Mouse (Mus musculus) heart, embryonic 13.5 days (tissue): ENCODE measurements around the gene Gp9. TPM values are rescaled to one million over a fixed set of nuclear protein-coding genes. Genes with fewer than 3 reads are reported as not detected.

ENCODE experiments used
- ATAC-seq: fragments of 200-750 bp; cut with Nextera tagmentation; 2 replicates; pipeline ENCODE4 v1.8.0; 2017; ENCODE audit warnings: moderate TSS enrichment; ENCODE audit not compliant: insufficient number of reproducible peaks, low FRiP score, low TSS enrichment; ENCODE audit errors: extremely low read depth
- H3K27ac ChIP-seq: fragments of 300-500 bp; sonication (generic); replicated peaks from 2 replicates; pipeline ENCODE4 v1.5.1; 2015; ENCODE audit warnings: moderate library complexity, mild to moderate bottlenecking, inconsistent platforms
- H3K27me3 ChIP-seq: fragments of 300-500 bp; sonication (generic); replicated peaks from 2 replicates; pipeline ENCODE4 v1.6.1; 2015; ENCODE audit warnings: mild to moderate bottlenecking, inconsistent platforms
- H3K36me3 ChIP-seq: fragments of 300-500 bp; sonication (generic); 2 replicates; pipeline ENCODE4 v1.6.1; 2015; ENCODE audit warnings: mild to moderate bottlenecking, inconsistent platforms
- H3K4me1 ChIP-seq: fragments of 300-500 bp; sonication (generic); 2 replicates; pipeline ENCODE4 v1.6.1; 2015; ENCODE audit warnings: inconsistent platforms
- H3K4me2 ChIP-seq: fragments of 300-500 bp; sonication (generic); 2 replicates; pipeline ENCODE4 v1.6.1; 2015; ENCODE audit warnings: inconsistent platforms, mild to moderate bottlenecking, moderate library complexity
- H3K4me3 ChIP-seq: fragments of 300-500 bp; sonication (generic); 2 replicates; pipeline ENCODE4 v1.5.1; 2015; ENCODE audit warnings: moderate library complexity, mild to moderate bottlenecking, inconsistent platforms
- H3K9ac ChIP-seq: fragments of 300-500 bp; sonication (generic); 2 replicates; pipeline ENCODE4 v1.6.1; 2015; ENCODE audit warnings: inconsistent platforms, mild to moderate bottlenecking, moderate library complexity
- H3K9me3 ChIP-seq: fragments of 300-500 bp; sonication (generic); 2 replicates; pipeline ENCODE4 v1.6.1; 2016; ENCODE audit warnings: inconsistent platforms
- WGBS: fragments of 180-500 bp; shearing (Covaris S2); methylation state at CpG from one replicate; pipeline ENCODE4 v1.1.7; 2015; ENCODE audit warnings: mixed read lengths; 5-methylcytosine and 5-hydroxymethylcytosine counted together
- polyA plus RNA-seq: library from polyadenylated mRNA; unstranded; fragments of >200 nt; fragmentation: Nextera tagmentation; extraction: Ambion mirVana; gene quantifications from 2 replicates; pipeline ENCODE4 v1.2.1, GENCODE M21; 2015

Gene Gp9
- polyA plus RNA-seq, 1 experiment from 2014 or later, result 5.1 TPM

- peaks cover 15% of the 10 kb centered on the region; the same call in 1 of the 2 replicates for H3K4me1 ChIP-seq
- no peak overlapping the region for H3K27ac ChIP-seq
- no peak for ATAC-seq
- no peak overlapping the region for H3K4me3 ChIP-seq
- no peak overlapping the region for H3K9ac ChIP-seq
- 83% methylated on average over 1 of the region's 1 CpGs for WGBS
- H3K4me2 ChIP-seq, result no peak overlapping the region
- 0 out of 2 replicates have a peak, but pooled peaks cover 3% of the 10 kb centered on the region for H3K36me3 ChIP-seq
- H3K27me3 ChIP-seq, result no peaks in the 10 kb centered on the region
- no peaks in the 10 kb centered on the region for H3K9me3 ChIP-seq
Observed at GRCm38 (mm10) chr6:87804036-87804435, 26.2 kb downstream of the Gp9 start.

- WGBS, result 78% methylated on average over 7 of the region's 7 CpGs
Observed at GRCm38 (mm10) chr6:87804886-87805285, 27.0 kb downstream of the Gp9 start.

GRCm38 (mm10) chr6:87805448-87805847, 27.6 kb downstream of the Gp9 start:
- Histone ChIP-seq H3K27ac (no peak overlapping the region), H3K4me2 (no peak overlapping the region), H3K4me1 (peaks cover 18% of the 10 kb centered on the region), H3K9me3 (no peaks in the 10 kb centered on the region), H3K4me3 (no peak overlapping the region), H3K36me3 (0 out of 2 replicates have a peak, but pooled peaks cover 3% of the 10 kb centered on the region), H3K27me3 (no peaks in the 10 kb centered on the region), H3K9ac (no peak overlapping the region)
- no peak for ATAC-seq
- WGBS, result 92% methylated on average over 7 of the region's 7 CpGs

More at GRCm38 (mm10) chr6:87804886-87805285, 27.0 kb downstream of the Gp9 start:
- no peak overlapping the region for H3K27ac ChIP-seq
- no peak overlapping the region for H3K4me2 ChIP-seq
- no peaks in the 10 kb centered on the region for H3K9me3 ChIP-seq
- peaks cover 13% of the 10 kb centered on the region for H3K4me1 ChIP-seq
- no peak overlapping the region for H3K9ac ChIP-seq
- H3K4me3 ChIP-seq, result no peak overlapping the region
- ATAC-seq, result no peak
- 0 out of 2 replicates have a peak, but pooled peaks cover 3% of the 10 kb centered on the region for H3K36me3 ChIP-seq
- no peaks in the 10 kb centered on the region for H3K27me3 ChIP-seq

GRCm38 (mm10) chr6:87806028-87806427, 28.2 kb downstream of the Gp9 start:
- H3K4me2 ChIP-seq, result no peak overlapping the region

GRCm38 (mm10) chr6:87806857-87807256, 29.0 kb downstream of the Gp9 start:
- Histone ChIP-seq H3K9ac (no peak overlapping the region; the same call in 1 of the 2 replicates), H3K36me3 (0 out of 2 replicates have a peak, but pooled peaks cover 3% of the 10 kb centered on the region), H3K27ac (peak overlapping the region; percentile 3), H3K4me2 (no peak overlapping the region), H3K9me3 (no peaks in the 10 kb centered on the region), H3K4me3 (no peak overlapping the region), H3K4me1 (peaks cover 21% of the 10 kb centered on the region), H3K27me3 (no peaks in the 10 kb centered on the region)
- ATAC-seq, result no peak
- 49% methylated on average over 2 of the region's 2 CpGs for WGBS

More at GRCm38 (mm10) chr6:87806028-87806427, 28.2 kb downstream of the Gp9 start:
- Histone ChIP-seq H3K9me3 (no peaks in the 10 kb centered on the region), H3K4me3 (no peak overlapping the region), H3K9ac (no peak overlapping the region), H3K27me3 (no peaks in the 10 kb centered on the region), H3K4me1 (peaks cover 21% of the 10 kb centered on the region), H3K27ac (no peak overlapping the region), H3K36me3 (0 out of 2 replicates have a peak, but pooled peaks cover 3% of the 10 kb centered on the region)
- no peak for ATAC-seq
- WGBS, result 57% methylated on average over 2 of the region's 2 CpGs

GRCm38 (mm10) chr6:87807735-87808440, 30.0 kb downstream of the Gp9 start:
- no peak overlapping the region for H3K4me3 ChIP-seq
- 0 out of 2 replicates have a peak, but pooled peaks cover 3% of the 10 kb centered on the region for H3K36me3 ChIP-seq
- H3K4me2 ChIP-seq, result peak overlapping the region; percentile 28; the same call in 1 of the 2 replicates
- 79% methylated on average over 4 of the region's 4 CpGs for WGBS
- ATAC-seq, result no peak
- no peak overlapping the region for H3K9ac ChIP-seq
- no peaks in the 10 kb centered on the region for H3K9me3 ChIP-seq
- H3K4me1 ChIP-seq, result peaks cover 28% of the 10 kb centered on the region
- no peak overlapping the region for H3K27ac ChIP-seq
- H3K27me3 ChIP-seq, result no peaks in the 10 kb centered on the region

GRCm38 (mm10) chr6:87808521-87808920, 30.6 kb downstream of the Gp9 start:
- no peak overlapping the region for H3K4me3 ChIP-seq
- H3K27me3 ChIP-seq, result no peaks in the 10 kb centered on the region
- peak overlapping the region; percentile 28; the same call in 1 of the 2 replicates for H3K4me2 ChIP-seq
- no peak for ATAC-seq
- peaks cover 28% of the 10 kb centered on the region for H3K4me1 ChIP-seq
- 79% methylated on average over 3 of the region's 3 CpGs for WGBS
- no peak overlapping the region for H3K27ac ChIP-seq
- peaks cover 7% of the 10 kb centered on the region; the same call in 1 of the 2 replicates for H3K36me3 ChIP-seq
- no peaks in the 10 kb centered on the region for H3K9me3 ChIP-seq
- no peak overlapping the region for H3K9ac ChIP-seq

GRCm38 (mm10) chr6:87809144-87809543, 31.3 kb downstream of the Gp9 start:
- H3K4me1 ChIP-seq, result peaks cover 28% of the 10 kb centered on the region
- peak overlapping the region; percentile 97 for H3K4me2 ChIP-seq
- peaks cover 12% of the 10 kb centered on the region; the same call in 1 of the 2 replicates for H3K36me3 ChIP-seq
- no peaks in the 10 kb centered on the region for H3K9me3 ChIP-seq
- no peak overlapping the region for H3K9ac ChIP-seq
- no peak for ATAC-seq
- no peaks in the 10 kb centered on the region for H3K27me3 ChIP-seq
- no peak overlapping the region; the same call in 1 of the 2 replicates for H3K4me3 ChIP-seq
- no peak overlapping the region for H3K27ac ChIP-seq
- 92% methylated on average over 2 of the region's 2 CpGs for WGBS

- Histone ChIP-seq H3K4me3 (peak overlapping the region; percentile 73), H3K4me2 (peak overlapping the region; percentile 97), H3K36me3 (peaks cover 16% of the 10 kb centered on the region; the same call in 1 of the 2 replicates), H3K27me3 (no peaks in the 10 kb centered on the region), H3K9me3 (no peaks in the 10 kb centered on the region), H3K27ac (no peak overlapping the region), H3K9ac (no peak overlapping the region), H3K4me1 (peaks cover 28% of the 10 kb centered on the region)
- no peak for ATAC-seq
- WGBS, result 82% methylated on average over 6 of the region's 6 CpGs
Observed at GRCm38 (mm10) chr6:87809651-87810161, 31.8 kb downstream of the Gp9 start.

- Histone ChIP-seq H3K27ac (peak overlapping the region; percentile 79; the same call in 1 of the 2 replicates), H3K9ac (peak overlapping the region; percentile 88), H3K4me2 (peak overlapping the region; percentile 97), H3K9me3 (no peaks in the 10 kb centered on the region), H3K4me1 (peaks cover 28% of the 10 kb centered on the region), H3K4me3 (peak overlapping the region; percentile 73), H3K27me3 (no peaks in the 10 kb centered on the region), H3K36me3 (peaks cover 20% of the 10 kb centered on the region; the same call in 1 of the 2 replicates)
- WGBS, result 34% methylated on average over 6 of the region's 6 CpGs
- ATAC-seq, result no peak
Observed at GRCm38 (mm10) chr6:87810311-87810710, 32.4 kb downstream of the Gp9 start.
